Mouse (Mus musculus): ENCODE results near the gene Pex3. TPM values are rescaled to one million over a fixed set of nuclear protein-coding genes. Genes with fewer than 3 reads are reported as not detected.
A peak's percentile ranks its signal among the peaks of the same experiment; 100 is the strongest.

The Pex3 gene
- polyA plus RNA-seq, 1 experiment from 2014 or later, result 25.7 TPM

- no peak overlapping the region for H3K27ac ChIP-seq (replicated peaks)
- no peak overlapping the region for H3K4me2 ChIP-seq
- H3K4me1 ChIP-seq, result peaks cover 25% of the 10 kb centered on the region
- H3K27me3 ChIP-seq (replicated peaks), result 0 out of 2 replicates have a peak, but pooled peaks cover 9% of the 10 kb centered on the region
- ATAC-seq (ENCODE audit: low FRiP score), result peak; percentile 73
- WGBS, result 25% methylated on average over 9 of the region's 9 CpGs
- H3K9ac ChIP-seq (replicated peaks), result no peak overlapping the region
- H3K4me3 ChIP-seq (replicated peaks), result no peak overlapping the region
- no peaks in the 10 kb centered on the region for H3K36me3 ChIP-seq
- no peaks in the 10 kb centered on the region for H3K9me3 ChIP-seq (replicated peaks)
These were observed 18.0 kb upstream of the Pex3 start for GRCm38 (mm10) chr10:13570697-13571538.

GRCm38 (mm10) chr10:13569818-13570217, 16.9 kb upstream of the Pex3 start:
- Histone ChIP-seq H3K4me2 (no peak overlapping the region), H3K4me1 (peaks cover 31% of the 10 kb centered on the region), H3K9ac (replicated peaks) (no peak overlapping the region), H3K27me3 (replicated peaks) (0 out of 2 replicates have a peak, but pooled peaks cover 9% of the 10 kb centered on the region), H3K36me3 (no peaks in the 10 kb centered on the region), H3K4me3 (replicated peaks) (no peak overlapping the region), H3K9me3 (replicated peaks) (no peaks in the 10 kb centered on the region), H3K27ac (replicated peaks) (no peak overlapping the region)
- WGBS, result 13% methylated on average over 7 of the region's 7 CpGs
- ATAC-seq (ENCODE audit: low FRiP score), result 0 out of 2 replicates have a peak, but pooled peaks have one; percentile 54

GRCm38 (mm10) chr10:13566393-13566792, 13.5 kb upstream of the Pex3 start:
- H3K4me1 ChIP-seq, result peaks cover 29% of the 10 kb centered on the region
- 0 out of 2 replicates have a peak, but pooled peaks cover 7% of the 10 kb centered on the region for H3K27me3 ChIP-seq (replicated peaks)
- H3K4me3 ChIP-seq (replicated peaks), result no peak overlapping the region
- H3K4me2 ChIP-seq, result no peak overlapping the region
- no peak overlapping the region for H3K27ac ChIP-seq (replicated peaks)
- 63% methylated on average over 13 of the region's 13 CpGs for WGBS
- no peak overlapping the region for H3K9ac ChIP-seq (replicated peaks)
- H3K9me3 ChIP-seq (replicated peaks), result no peaks in the 10 kb centered on the region
- no peak for ATAC-seq (ENCODE audit: low FRiP score)
- H3K36me3 ChIP-seq, result no peaks in the 10 kb centered on the region

- Histone ChIP-seq H3K4me3 (replicated peaks) (peak overlapping the region; percentile 35), H3K4me1 (peaks cover 18% of the 10 kb centered on the region), H3K9ac (replicated peaks) (no peak overlapping the region), H3K27ac (replicated peaks) (no peak overlapping the region), H3K27me3 (replicated peaks) (0 out of 2 replicates have a peak, but pooled peaks cover 7% of the 10 kb centered on the region), H3K36me3 (0 out of 2 replicates have a peak, but pooled peaks cover 3% of the 10 kb centered on the region), H3K4me2 (peak overlapping the region; percentile 66), H3K9me3 (replicated peaks) (no peaks in the 10 kb centered on the region)
- peak; percentile 64 for ATAC-seq (ENCODE audit: low FRiP score)
- whole genome bisulfite sequencing, result 19% methylated on average over 8 of the region's 8 CpGs
These were observed 12.1 kb upstream of the Pex3 start for GRCm38 (mm10) chr10:13565080-13565448.

DNA sequence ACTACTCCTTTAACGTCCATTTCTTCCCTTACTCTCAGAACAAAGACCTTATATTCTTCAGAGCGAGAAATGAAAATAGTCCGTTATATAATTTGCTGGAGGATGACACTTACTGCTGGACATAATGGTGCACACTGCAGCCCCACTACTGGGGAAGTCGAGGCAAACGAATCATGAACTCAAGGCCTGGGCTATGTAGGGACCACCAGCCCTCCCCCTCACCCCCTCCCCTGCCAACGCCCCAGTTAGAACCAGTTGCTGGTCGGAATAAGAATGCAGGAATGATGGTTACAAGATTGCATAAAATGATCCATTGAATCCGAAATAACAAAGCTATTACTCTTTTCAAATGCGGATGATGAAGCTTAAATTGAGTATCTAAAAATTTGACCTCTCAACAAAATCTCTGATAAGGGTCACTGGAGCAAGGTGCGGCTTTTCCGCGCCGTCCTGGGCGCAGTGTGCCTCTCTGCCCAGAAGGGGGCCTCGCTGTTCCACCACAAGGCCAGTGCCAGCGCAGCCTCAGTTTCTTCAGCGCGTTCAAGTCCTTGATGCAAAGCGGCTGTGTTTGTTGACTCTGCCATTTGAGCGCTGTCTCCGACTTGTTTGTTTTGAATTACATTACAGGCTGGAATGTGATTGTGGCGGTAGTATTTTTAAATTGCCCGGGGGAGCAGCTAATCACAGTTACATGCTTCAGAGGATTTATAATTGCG, 11.6 kb upstream of the Pex3 start:
- Histone ChIP-seq H3K4me3 (replicated peaks) (peak overlapping the region; percentile 35), H3K27me3 (replicated peaks) (0 out of 2 replicates have a peak, but pooled peaks cover 7% of the 10 kb centered on the region), H3K36me3 (0 out of 2 replicates have a peak, but pooled peaks cover 3% of the 10 kb centered on the region), H3K27ac (replicated peaks) (no peak overlapping the region), H3K4me1 (peaks cover 13% of the 10 kb centered on the region), H3K4me2 (peak overlapping the region; percentile 66), H3K9me3 (replicated peaks) (no peaks in the 10 kb centered on the region), H3K9ac (replicated peaks) (no peak overlapping the region)
- 26% methylated on average over 24 of the region's 24 CpGs for WGBS
- ATAC-seq (ENCODE audit: low FRiP score), result peak; percentile 91

- Histone ChIP-seq H3K27me3 (replicated peaks) (no peaks in the 10 kb centered on the region), H3K4me1 (peaks cover 8% of the 10 kb centered on the region), H3K36me3 (0 out of 2 replicates have a peak, but pooled peaks cover 3% of the 10 kb centered on the region), H3K27ac (replicated peaks) (no peak overlapping the region), H3K9me3 (replicated peaks) (no peaks in the 10 kb centered on the region), H3K4me3 (replicated peaks) (no peak overlapping the region), H3K4me2 (no peak overlapping the region), H3K9ac (replicated peaks) (no peak overlapping the region)
- 89% methylated on average over 13 of the region's 13 CpGs for WGBS
- no peak for ATAC-seq (ENCODE audit: low FRiP score)
These were observed 7.2 kb upstream of the Pex3 start for GRCm38 (mm10) chr10:13560014-13560674.

- no peaks in the 10 kb centered on the region for H3K9me3 ChIP-seq (replicated peaks)
- no peak for ATAC-seq (ENCODE audit: low FRiP score)
- no peak overlapping the region for H3K27ac ChIP-seq (replicated peaks)
- WGBS, result 96% methylated on average over 1 of the region's 1 CpGs
- no peaks in the 10 kb centered on the region for H3K27me3 ChIP-seq (replicated peaks)
- H3K4me3 ChIP-seq (replicated peaks), result no peak overlapping the region
- H3K9ac ChIP-seq (replicated peaks), result no peak overlapping the region
- peaks cover 11% of the 10 kb centered on the region for H3K4me1 ChIP-seq
- no peak overlapping the region for H3K4me2 ChIP-seq
- H3K36me3 ChIP-seq, result no peaks in the 10 kb centered on the region
These were observed 1.4 kb upstream of the Pex3 start for GRCm38 (mm10) chr10:13554316-13554715.

DNA sequence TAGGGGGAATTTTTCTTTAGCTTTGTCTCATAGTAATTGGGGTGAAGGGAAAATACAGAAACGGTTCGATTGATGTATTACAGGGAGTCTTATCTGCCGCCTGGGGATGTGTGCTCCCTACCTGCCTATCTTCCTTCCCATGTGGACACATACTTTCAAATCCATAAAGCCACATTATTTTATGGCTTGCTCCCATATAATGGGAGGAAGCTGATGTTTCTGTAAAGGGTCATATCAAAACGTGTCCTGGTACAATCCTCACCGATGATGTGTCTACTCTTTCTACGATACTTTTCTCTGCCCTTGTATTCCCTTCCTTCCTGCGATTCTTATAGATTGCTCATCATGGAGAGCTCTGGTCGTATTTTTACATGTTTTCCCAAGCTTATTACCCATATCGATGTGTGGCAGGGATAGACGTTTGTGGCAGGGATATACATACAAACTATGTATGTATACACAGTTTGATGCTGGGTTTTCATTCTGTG, 600 bp upstream of the Pex3 start:
- H3K4me1 ChIP-seq, result peaks cover 11% of the 10 kb centered on the region
- WGBS, result 27% methylated on average over 10 of the region's 10 CpGs
- H3K4me3 ChIP-seq (replicated peaks), result peak overlapping the region; percentile 71
- H3K9me3 ChIP-seq (replicated peaks), result no peaks in the 10 kb centered on the region
- peak; percentile 26 for ATAC-seq (ENCODE audit: low FRiP score)
- no peaks in the 10 kb centered on the region for H3K36me3 ChIP-seq
- peak overlapping the region; percentile 77 for H3K9ac ChIP-seq (replicated peaks)
- 0 out of 2 replicates have a peak overlapping the region, but pooled peaks have one; percentile 7 for H3K27ac ChIP-seq (replicated peaks)
- H3K4me2 ChIP-seq, result peak overlapping the region; percentile 71
- H3K27me3 ChIP-seq (replicated peaks), result no peaks in the 10 kb centered on the region

- 95% methylated on average over 5 of the region's 5 CpGs for WGBS
- no peak for ATAC-seq (ENCODE audit: low FRiP score)
- H3K4me1 ChIP-seq, result no peaks in the 10 kb centered on the region
These were observed 11.2 kb downstream of the Pex3 start for GRCm38 (mm10) chr10:13541721-13542120.

DNA sequence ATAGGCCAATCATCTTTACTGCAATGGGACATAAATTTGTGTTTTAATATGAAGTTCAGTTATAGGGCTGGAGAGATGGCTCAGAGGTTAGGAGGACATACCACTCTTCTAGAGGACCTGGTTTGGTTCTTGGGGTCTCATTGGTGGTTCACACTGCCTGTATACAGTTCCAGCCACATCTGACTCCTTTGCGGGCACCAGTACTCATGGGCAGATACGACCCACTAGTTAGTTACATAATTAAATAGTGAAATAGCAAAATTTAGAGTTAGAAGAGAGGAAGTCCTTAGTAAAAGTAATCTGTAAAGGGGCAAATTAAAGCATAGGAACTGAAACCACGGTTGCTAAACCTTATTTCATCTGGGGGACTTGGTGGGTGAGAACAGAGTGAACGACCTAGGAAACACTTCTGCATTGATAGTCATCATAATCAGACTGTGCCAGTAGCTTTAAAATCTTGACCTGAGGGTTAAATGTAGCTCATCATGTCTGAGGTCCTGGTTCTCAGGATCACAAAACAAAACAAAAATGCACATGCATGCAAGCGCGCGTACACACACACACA, 13.1 kb downstream of the Pex3 start:
- Histone ChIP-seq H3K9ac (replicated peaks) (no peak overlapping the region), H3K27ac (replicated peaks) (no peak overlapping the region), H3K4me3 (replicated peaks) (no peak overlapping the region), H3K9me3 (replicated peaks) (no peaks in the 10 kb centered on the region), H3K27me3 (replicated peaks) (no peaks in the 10 kb centered on the region), H3K36me3 (peaks cover 31% of the 10 kb centered on the region), H3K4me2 (no peak overlapping the region), H3K4me1 (no peaks in the 10 kb centered on the region)
- WGBS, result 91% methylated on average over 7 of the region's 7 CpGs
- ATAC-seq (ENCODE audit: low FRiP score), result no peak

More at GRCm38 (mm10) chr10:13541721-13542120, 11.2 kb downstream of the Pex3 start:
- H3K36me3 ChIP-seq, result peaks cover 19% of the 10 kb centered on the region
- H3K4me2 ChIP-seq, result no peak overlapping the region
- no peak overlapping the region for H3K27ac ChIP-seq (replicated peaks)
- no peaks in the 10 kb centered on the region for H3K27me3 ChIP-seq (replicated peaks)
- H3K9ac ChIP-seq (replicated peaks), result no peak overlapping the region
- H3K9me3 ChIP-seq (replicated peaks), result no peaks in the 10 kb centered on the region
- H3K4me3 ChIP-seq (replicated peaks), result no peak overlapping the region

GRCm38 (mm10) chr10:13536706-13537105, 16.2 kb downstream of the Pex3 start:
- no peak overlapping the region for H3K27ac ChIP-seq (replicated peaks)
- no peak overlapping the region for H3K4me2 ChIP-seq
- WGBS, result 98% methylated on average over 7 of the region's 7 CpGs
- H3K9me3 ChIP-seq (replicated peaks), result no peaks in the 10 kb centered on the region
- no peaks in the 10 kb centered on the region for H3K27me3 ChIP-seq (replicated peaks)
- ATAC-seq (ENCODE audit: low FRiP score), result no peak
- H3K9ac ChIP-seq (replicated peaks), result no peak overlapping the region
- H3K36me3 ChIP-seq, result peaks cover 40% of the 10 kb centered on the region
- H3K4me3 ChIP-seq (replicated peaks), result no peak overlapping the region
- H3K4me1 ChIP-seq, result no peaks in the 10 kb centered on the region

Measured in neural tube, embryonic 15.5 days (tissue).